Mouse (Mus musculus) frontal cortex, postnatal 14 days (tissue): ENCODE measurements around the gene 1700021F07Rik.
A peak's percentile ranks its signal among the peaks of the same experiment; 100 is the strongest.

ENCODE experiments used
- DNase-seq, 2 experiments: peaks; one replicate each; pipeline ENCODE4 v3.0.0; 2022; ENCODE audit warnings: low spot score in 2 of 2

Gene 1700021F07Rik

DNA sequence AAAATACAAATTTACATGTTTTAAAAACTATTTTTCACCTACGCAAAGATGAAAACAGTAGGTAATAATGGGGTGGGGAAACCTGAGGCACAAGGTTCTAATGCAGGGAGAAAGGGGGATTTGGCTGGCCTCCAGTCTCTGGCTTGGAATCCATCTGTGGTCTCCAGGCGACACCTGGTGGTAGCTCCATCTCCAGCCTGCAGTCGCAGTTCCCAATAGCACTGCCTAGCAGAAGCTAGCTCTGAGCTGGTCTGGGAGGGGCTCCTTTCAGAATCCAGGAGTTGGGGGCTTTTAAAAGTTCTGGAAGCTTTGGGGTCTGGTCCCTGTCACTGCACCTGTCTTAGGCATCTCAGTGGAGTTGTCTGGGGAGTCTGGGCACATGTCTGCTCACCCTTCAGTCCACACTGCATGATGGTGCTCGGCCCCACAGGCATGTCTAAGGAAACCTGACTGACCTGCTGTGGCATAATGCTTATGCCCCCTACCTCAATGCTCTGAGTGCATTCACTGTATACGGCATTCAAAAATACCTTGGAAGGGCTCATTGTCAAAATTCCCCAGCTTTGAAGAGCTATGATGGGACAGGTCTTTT is 39.6 kb downstream of the 1700021F07Rik start:
- peak; percentile 44 to 76 for DNase-seq

- peak in 1 of 2 experiments; percentile 50 for DNase-seq
Observed at GRCm38 (mm10) chr2:173563336-173563735, 41.0 kb downstream of the 1700021F07Rik start.

DNA sequence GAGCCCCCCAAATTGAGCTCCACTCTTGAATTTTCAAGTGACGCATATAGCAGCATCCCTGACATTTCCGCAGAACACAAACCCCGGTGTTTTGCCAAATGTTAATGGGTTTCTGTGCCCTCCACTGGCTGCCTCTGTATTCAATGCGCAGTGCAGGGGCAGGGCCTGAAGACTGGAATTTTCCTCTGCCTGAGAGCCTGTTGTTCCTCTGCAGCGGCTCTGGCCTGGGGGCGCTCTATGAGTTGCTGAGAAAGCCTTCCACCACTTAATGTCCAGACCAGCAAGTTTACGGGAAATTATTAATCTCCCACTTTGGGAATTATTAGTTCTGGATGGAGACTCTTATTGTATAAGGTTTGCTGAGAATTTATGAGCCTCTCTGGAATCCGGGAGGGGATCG is 41.8 kb downstream of the 1700021F07Rik start:
- DNase-seq, result no peak
